In the genomic region with DNA sequence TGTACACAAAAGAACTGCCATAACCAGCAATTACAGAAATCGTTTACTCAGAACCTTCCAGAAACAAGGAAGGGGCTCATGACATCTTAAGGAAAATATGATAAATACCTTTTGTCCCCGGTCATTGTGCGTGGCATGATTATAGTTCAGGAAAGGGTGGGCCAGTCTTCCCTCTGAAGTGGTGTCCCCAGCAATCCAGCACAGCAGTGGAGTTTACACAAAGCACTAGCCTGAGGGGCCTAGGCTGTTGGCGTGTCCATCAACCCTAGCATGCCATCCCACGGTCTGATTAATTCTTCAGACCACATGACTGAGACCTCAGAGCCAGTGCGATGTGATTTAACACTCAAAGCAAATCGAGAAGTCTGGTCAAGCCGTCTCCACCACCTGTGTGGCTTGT, we compare ENCODE assay signal across 20 mouse cellular contexts. TPM values are rescaled to one million over a fixed set of nuclear protein-coding genes. Genes with fewer than 3 reads are reported as not detected.
A peak's percentile ranks its signal among the peaks of the same experiment; 100 is the strongest.
DNase-seq lines count a peak whose midpoint lies in the region; ATAC-seq lines count a peak whose summit lies in the region.
"Had no signal": no experiment of that assay in that cellular context is flagged by ENCODE, and none has a peak within 500 bp of the region (broad histone marks: within the 10 kb centered on the region; RNA-seq: fewer than 3 reads in every experiment).

No protein-coding gene starts in this region.

- no peak overlapping the region for H3K9ac ChIP-seq in hindbrain, embryonic 16.5 days (ENCODE audit: low read depth, low read length)
- H3K9ac ChIP-seq in lung, embryonic 15.5 days, result no peak overlapping the region
- H3K9ac ChIP-seq: forebrain, embryonic 15.5 days; hindbrain, embryonic 12.5 days; intestine, embryonic 15.5 days; neural tube, embryonic 12.5 days had no signal

- DNase-seq in hindbrain, embryonic 10.5 days (ENCODE audit: low spot score), result no peak
- peak; percentile 64 for DNase-seq in lung, postnatal 36 days
- no peak for DNase-seq in thymus, postnatal 10 days (ENCODE audit: low spot score in 2 of 2)
- DNase-seq in urinary bladder, adult 18-20 months (ENCODE audit: low spot score in 2 of 2), result no peak
- DNase-seq: adrenal gland, postnatal 25 days; cerebellum, adult 11 months; heart, postnatal 10 days; right cerebral cortex, postnatal 14 days; thymus, adult 2 months had no signal

- H3K9me3 ChIP-seq in hindbrain, embryonic 16.5 days (ENCODE audit: control insufficient read depth, low read length), result no peaks in the 10 kb centered on the region
- H3K9me3 ChIP-seq in hindbrain, embryonic 10.5 days, result no peaks in the 10 kb centered on the region
- no peaks in the 10 kb centered on the region for H3K9me3 ChIP-seq in megakaryocyte, embryonic 14.5 days
- H3K9me3 ChIP-seq in lung, embryonic 15.5 days, result no peaks in the 10 kb centered on the region
- H3K9me3 ChIP-seq: forebrain, embryonic 15.5 days; hindbrain, embryonic 12.5 days; intestine, embryonic 15.5 days; neural tube, embryonic 12.5 days had no signal

- ATAC-seq in hindbrain, embryonic 16.5 days, result 0 out of 2 replicates have a peak, but pooled peaks have one; percentile 15
- no peak for ATAC-seq in megakaryocyte, adult 5-6 weeks (ENCODE audit: poor library complexity, severe bottlenecking)
- ATAC-seq in lung, embryonic 15.5 days (ENCODE audit: borderline replicate concordance, extremely low read depth, low FRiP score, low TSS enrichment), result peak; percentile 59; the same call in 1 of the 2 replicates
- ATAC-seq: forebrain, embryonic 15.5 days; intestine, embryonic 15.5 days had no signal

- no peak overlapping the region for H3K4me2 ChIP-seq in hindbrain, embryonic 16.5 days (ENCODE audit: low read length)
- no peak overlapping the region for H3K4me2 ChIP-seq in lung, embryonic 15.5 days
- H3K4me2 ChIP-seq: forebrain, embryonic 15.5 days; heart, embryonic 11.5 days; hindbrain, embryonic 12.5 days; intestine, embryonic 15.5 days; liver, embryonic 11.5 days; neural tube, embryonic 12.5 days had no signal

- no peak overlapping the region for H3K27ac ChIP-seq in hindbrain, embryonic 16.5 days (ENCODE audit: low read depth, low read length)
- H3K27ac ChIP-seq in hindbrain, embryonic 10.5 days, result no peak overlapping the region
- peak overlapping the region; percentile 59 for H3K27ac ChIP-seq in lung, embryonic 15.5 days
- H3K27ac ChIP-seq: forebrain, embryonic 15.5 days; hindbrain, embryonic 12.5 days; intestine, embryonic 15.5 days; neural tube, embryonic 12.5 days had no signal

- WGBS in hindbrain, embryonic 16.5 days, result 64% methylated on average over 8 of the region's 8 CpGs
- 77% methylated on average over 8 of the region's 8 CpGs for WGBS in hindbrain, embryonic 10.5 days
- WGBS in lung, embryonic 15.5 days, result 68% methylated on average over 8 of the region's 8 CpGs

- no peaks in the 10 kb centered on the region for H3K27me3 ChIP-seq in hindbrain, embryonic 16.5 days (replicated peaks; ENCODE audit: control insufficient read depth, insufficient read depth, low read length)
- no peaks in the 10 kb centered on the region for H3K27me3 ChIP-seq in hindbrain, embryonic 10.5 days (ENCODE audit: insufficient read depth, poor library complexity, severe bottlenecking)
- no peaks in the 10 kb centered on the region for H3K27me3 ChIP-seq in megakaryocyte, embryonic 14.5 days (replicated peaks)
- H3K27me3 ChIP-seq in lung, embryonic 15.5 days, result no peaks in the 10 kb centered on the region
- H3K27me3 ChIP-seq: CH12.LX; forebrain, embryonic 15.5 days; hindbrain, embryonic 12.5 days; intestine, embryonic 15.5 days; neural tube, embryonic 12.5 days had no signal

- no peaks in the 10 kb centered on the region; the same call in 1 of the 2 replicates for H3K36me3 ChIP-seq in hindbrain, embryonic 16.5 days (ENCODE audit: control insufficient read depth, insufficient read depth, low read length)
- H3K36me3 ChIP-seq in hindbrain, embryonic 10.5 days, result peaks cover 75% of the 10 kb centered on the region
- H3K36me3 ChIP-seq in megakaryocyte, embryonic 14.5 days (replicated peaks; ENCODE audit: low read length), result peaks cover 71% of the 10 kb centered on the region
- H3K36me3 ChIP-seq in lung, embryonic 15.5 days, result peaks cover 4% of the 10 kb centered on the region; the same call in 1 of the 2 replicates
- H3K36me3 ChIP-seq: intestine, embryonic 15.5 days had no signal

- H3K4me3 ChIP-seq in hindbrain, embryonic 16.5 days (ENCODE audit: low read length), result no peak overlapping the region
- no peak overlapping the region for H3K4me3 ChIP-seq in hindbrain, embryonic 10.5 days
- H3K4me3 ChIP-seq in megakaryocyte, embryonic 14.5 days (replicated peaks), result peak overlapping the region; percentile 53
- no peak overlapping the region for H3K4me3 ChIP-seq in lung, embryonic 15.5 days
- H3K4me3 ChIP-seq: forebrain, embryonic 15.5 days; hindbrain, embryonic 12.5 days; intestine, embryonic 15.5 days; neural tube, embryonic 12.5 days had no signal

- H3K4me1 ChIP-seq in hindbrain, embryonic 16.5 days (ENCODE audit: control insufficient read depth, insufficient read depth, low read depth, low read length), result peaks cover 11% of the 10 kb centered on the region
- no peaks in the 10 kb centered on the region for H3K4me1 ChIP-seq in hindbrain, embryonic 10.5 days (replicated peaks)
- H3K4me1 ChIP-seq in megakaryocyte, embryonic 14.5 days, result peaks cover 91% of the 10 kb centered on the region
- H3K4me1 ChIP-seq in lung, embryonic 15.5 days, result peaks cover 17% of the 10 kb centered on the region
- H3K4me1 ChIP-seq: neural tube, embryonic 12.5 days had no signal

RNA-seq across cellular contexts. Expression of gene Cpsf3, which starts 59.8 kb away (rescaled TPM):
- polyA plus RNA-seq in hindbrain, embryonic 16.5 days (2015; fragmentation: Nextera tagmentation; extraction: Ambion mirVana), result 82.8 and 86.1 TPM in 2 replicates
- 122 and 139 TPM in 2 replicates for polyA plus RNA-seq in hindbrain, embryonic 10.5 days (2016; fragmentation: Nextera tagmentation; extraction: Ambion mirVana)
- polyA plus RNA-seq in megakaryocyte, embryonic 14.5 days (2012; ENCODE audit: insufficient read depth, low replicate concordance), result 2.6 TPM in 1 of 2 replicates, not detected in the other
- 111 and 130 TPM in 2 replicates for total RNA-seq in megakaryocyte, adult 5-6 weeks (2015)
- 68.0 and 82.5 TPM in 2 replicates for total RNA-seq in megakaryocyte, adult 5-6 weeks (2017)
- 106 and 111 TPM in 2 replicates for polyA plus RNA-seq in lung, embryonic 15.5 days (2015; fragmentation: Nextera tagmentation; extraction: Ambion mirVana)

Comparison
In these comparisons a context has a peak if more than half of its experiments do, and no peak if none do; other contexts are left out.
1. RNA of gene Cpsf3, which starts 59.8 kb away (polyA plus RNA-seq): 122 to 139 TPM in hindbrain, embryonic 10.5 days, 106 to 111 TPM in lung, embryonic 15.5 days and 82.8 to 86.1 TPM in hindbrain, embryonic 16.5 days; 2.6 TPM in megakaryocyte, embryonic 14.5 days; every median in the first group is over 10 times any median in the second.